Mouse (Mus musculus): ENCODE data around the gene Usp46.

DNA sequence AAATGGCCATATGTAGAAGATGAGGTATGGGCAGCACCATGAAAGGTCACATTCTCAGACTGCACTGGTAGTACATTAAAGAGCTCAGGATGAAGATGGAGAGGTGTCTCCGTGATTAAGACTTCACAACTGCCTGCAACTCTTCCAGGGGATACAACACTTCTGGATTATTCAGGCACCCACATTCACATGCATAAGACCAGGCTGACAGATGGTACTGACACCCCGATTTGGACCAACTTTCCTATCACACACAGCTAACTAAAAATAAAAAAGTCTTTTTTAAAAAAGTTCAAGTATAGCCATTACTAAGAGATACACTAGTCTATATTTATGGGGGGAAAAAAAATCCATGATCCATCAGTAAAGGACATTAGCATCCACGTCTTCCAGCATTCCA is 112.5 kb downstream of the Usp46 start:
- no peak for TF ChIP-seq CTCF (IDR thresholded peaks at IDR 0.05; ENCODE audit: extremely low read depth, insufficient read depth, insufficient read length, insufficient replicate concordance)
- TF ChIP-seq POLR2A (IDR thresholded peaks at IDR 0.05; ENCODE audit: low read depth, low read length): no peak
